ENCODE assay signal across 13 mouse cellular contexts in genomic region chr5:50990822-50991537, GRCm38 (mm10).
"Had no signal": no experiment of that assay in that cellular context is flagged by ENCODE, and none has a peak within 500 bp of the region (broad histone marks: within the 10 kb centered on the region; RNA-seq: fewer than 3 reads in every experiment).

No protein-coding gene starts in this region.

- H3K36me3 ChIP-seq: kidney, embryonic 15.5 days; limb, embryonic 10.5 days; liver, embryonic 12.5 days had no signal

- H3K4me2 ChIP-seq: kidney, embryonic 15.5 days; liver, embryonic 12.5 days; lung, embryonic 14.5 days; midbrain, embryonic 11.5 days had no signal

- DNase-seq: kidney, postnatal 14 days; lung, embryonic 14.5 days; lung, postnatal 10 days; lung, postnatal 4 days; thymus, adult 2 months; thymus, postnatal 25 days had no signal

- H3K4me3 ChIP-seq: kidney, embryonic 15.5 days; left cerebral cortex, adult 2 months; limb, embryonic 10.5 days; liver, embryonic 12.5 days; megakaryocyte, embryonic 14.5 days had no signal

- ATAC-seq: liver, embryonic 12.5 days; midbrain, embryonic 16.5 days had no signal

- H3K27me3 ChIP-seq: kidney, embryonic 15.5 days; liver, embryonic 12.5 days; megakaryocyte, embryonic 14.5 days had no signal
